Mouse (Mus musculus): ENCODE measurements at regions not wholly inside any gene's neighbourhood (a gene's known extent, or its start where the extent isn't known, plus 50 kb on each side); places are given as distances from the start of the nearest gene placed in this dataset.

DNA sequence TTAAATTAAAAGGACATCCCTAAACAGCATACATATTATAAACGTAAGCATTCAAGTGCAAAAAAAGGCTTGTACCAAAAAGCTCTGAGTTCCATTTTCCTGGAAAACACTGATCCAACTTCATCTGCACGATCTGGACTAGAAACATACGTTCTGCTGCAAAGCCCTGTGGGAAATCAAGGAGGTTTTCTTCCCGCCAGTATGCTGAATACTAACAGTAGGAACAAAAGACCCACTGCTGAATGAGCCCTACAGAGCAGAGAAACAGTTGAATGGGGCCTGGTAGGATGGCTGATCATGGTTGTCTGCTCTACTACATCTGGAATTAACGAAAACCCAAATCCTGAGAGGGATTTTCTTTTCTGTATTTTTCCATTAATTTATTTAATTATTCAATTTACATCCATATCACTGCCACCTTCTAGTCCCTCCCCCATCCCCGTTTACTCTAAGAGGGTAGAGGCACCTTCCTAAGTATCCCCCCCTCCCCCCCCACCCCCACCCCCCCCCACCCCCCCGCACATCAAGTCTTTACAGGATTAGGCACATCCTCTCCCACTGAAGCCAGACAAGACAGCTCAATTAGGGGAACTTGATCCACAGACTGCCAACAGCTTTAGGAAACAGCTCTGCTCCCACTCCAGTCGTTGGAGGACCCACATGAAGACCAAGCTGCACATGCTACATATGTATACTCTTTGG, 439.5 kb downstream of the Rapgef2 start:
- ATAC-seq (replicated peaks; ENCODE audit: low FRiP score) (peak; percentile 65), DNase-seq (ENCODE audit: low spot score) (no peak)
- 47% methylated on average over 7 of the region's 8 CpGs for WGBS

DNA sequence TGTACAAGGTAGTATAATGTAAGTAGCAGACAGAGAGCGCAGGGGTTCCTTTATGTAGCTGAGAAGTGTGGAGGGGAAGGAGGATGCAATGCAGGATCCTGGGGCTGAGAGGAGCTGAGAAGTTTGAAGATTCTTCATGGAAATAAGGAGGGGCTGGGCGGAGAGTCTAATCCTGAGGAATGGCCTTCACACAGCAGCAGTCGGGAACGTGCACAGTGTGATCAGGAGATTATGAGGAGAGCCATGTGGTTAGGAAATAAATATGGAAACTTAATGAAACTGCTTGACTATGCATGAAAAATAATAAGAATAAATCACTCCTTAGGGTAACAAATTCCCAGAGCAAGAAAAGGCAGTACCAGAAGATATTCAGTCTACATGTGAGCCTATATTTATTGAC, 445.1 kb downstream of the Rapgef2 start:
- no peaks in the 10 kb centered on the region for H3K27me3 ChIP-seq (ENCODE audit: control insufficient read depth, insufficient read depth, low read length)
- no peaks in the 10 kb centered on the region for H3K4me1 ChIP-seq (replicated peaks; ENCODE audit: control insufficient read depth, insufficient read depth, low read length)
- WGBS: 69% methylated on average over 4 of the region's 4 CpGs
- no peak overlapping the region for H3K9ac ChIP-seq (ENCODE audit: low read length)
- H3K4me3 ChIP-seq (ENCODE audit: low read depth, low read length): no peak overlapping the region
- no peaks in the 10 kb centered on the region for H3K9me3 ChIP-seq (ENCODE audit: control insufficient read depth, low read length)
- H3K27ac ChIP-seq (ENCODE audit: low read depth, low read length): no peak overlapping the region
- no peak for ATAC-seq (replicated peaks; ENCODE audit: low FRiP score)
- H3K36me3 ChIP-seq (ENCODE audit: control insufficient read depth, insufficient read depth, low read length): no peaks in the 10 kb centered on the region
- DNase-seq (ENCODE audit: low spot score): no peak
- no peak overlapping the region for H3K4me2 ChIP-seq (ENCODE audit: low read depth, low read length, severe bottlenecking)

More for the DNA sequence above, 439.5 kb downstream of the Rapgef2 start:
- Histone ChIP-seq H3K4me3 (ENCODE audit: low read depth, low read length) (no peak overlapping the region), H3K9me3 (ENCODE audit: control insufficient read depth, low read length) (no peaks in the 10 kb centered on the region), H3K4me1 (replicated peaks; ENCODE audit: control insufficient read depth, insufficient read depth, low read length) (no peaks in the 10 kb centered on the region), H3K36me3 (ENCODE audit: control insufficient read depth, insufficient read depth, low read length) (no peaks in the 10 kb centered on the region), H3K27ac (ENCODE audit: low read depth, low read length) (no peak overlapping the region), H3K4me2 (ENCODE audit: low read depth, low read length, severe bottlenecking) (no peak overlapping the region), H3K27me3 (ENCODE audit: control insufficient read depth, insufficient read depth, low read length) (no peaks in the 10 kb centered on the region), H3K9ac (ENCODE audit: low read length) (no peak overlapping the region)

DNA sequence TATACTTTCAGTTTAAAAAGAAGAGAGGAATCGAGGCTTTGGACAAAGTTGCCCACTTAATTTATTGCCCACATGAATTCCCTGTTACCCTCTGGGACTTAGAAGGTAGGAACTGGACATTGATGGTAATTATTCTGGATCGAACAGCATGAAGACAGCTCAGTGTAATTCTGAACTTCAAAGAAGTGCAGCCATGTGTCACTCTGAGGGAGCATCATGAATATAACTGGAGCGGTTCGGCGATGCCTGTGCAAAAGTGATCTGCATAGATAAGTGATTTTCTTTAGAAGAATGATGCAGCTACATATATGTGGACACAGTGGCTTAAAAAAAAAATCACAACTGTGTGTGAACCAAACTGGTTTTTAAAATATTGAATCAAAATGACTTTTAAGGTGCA, 449.5 kb downstream of the Rapgef2 start:
- Histone ChIP-seq H3K4me1 (replicated peaks; ENCODE audit: control insufficient read depth, insufficient read depth, low read length) (no peaks in the 10 kb centered on the region), H3K4me3 (ENCODE audit: low read depth, low read length) (no peak overlapping the region), H3K4me2 (ENCODE audit: low read depth, low read length, severe bottlenecking) (no peak overlapping the region), H3K27ac (ENCODE audit: low read depth, low read length) (no peak overlapping the region), H3K9me3 (ENCODE audit: control insufficient read depth, low read length) (no peaks in the 10 kb centered on the region), H3K9ac (ENCODE audit: low read length) (no peak overlapping the region), H3K36me3 (ENCODE audit: control insufficient read depth, insufficient read depth, low read length) (no peaks in the 10 kb centered on the region), H3K27me3 (ENCODE audit: control insufficient read depth, insufficient read depth, low read length) (no peaks in the 10 kb centered on the region)
- DNase-seq (ENCODE audit: low spot score): no peak
- ATAC-seq (replicated peaks; ENCODE audit: low FRiP score): no peak
- 91% methylated on average over 5 of the region's 5 CpGs for WGBS

DNA sequence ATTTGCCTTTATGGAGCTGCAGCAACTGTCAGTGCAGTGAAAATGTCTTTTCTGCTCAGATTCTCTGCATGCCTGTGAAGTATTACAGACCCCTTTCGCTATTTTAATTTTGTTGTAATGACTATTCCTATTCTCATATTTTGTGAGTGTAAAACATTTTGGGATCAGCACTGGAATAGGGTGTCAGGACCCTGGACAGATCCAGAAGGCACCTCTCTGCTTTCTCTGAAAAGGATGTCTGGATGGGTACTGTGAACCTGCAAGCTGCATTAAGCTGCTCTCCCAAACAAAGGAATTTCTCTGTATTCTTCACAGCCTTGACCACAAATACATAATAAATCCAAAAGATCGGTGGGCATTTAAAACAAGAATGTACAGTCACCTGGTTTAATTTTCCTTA, 460.8 kb downstream of the Rapgef2 start:
- DNase-seq (ENCODE audit: low spot score) (no peak), ATAC-seq (replicated peaks; ENCODE audit: low FRiP score) (no peak)
- H3K36me3 ChIP-seq (ENCODE audit: control insufficient read depth, insufficient read depth, low read length): no peaks in the 10 kb centered on the region
- H3K27me3 ChIP-seq (ENCODE audit: control insufficient read depth, insufficient read depth, low read length): no peaks in the 10 kb centered on the region
- H3K9me3 ChIP-seq (ENCODE audit: control insufficient read depth, low read length): no peaks in the 10 kb centered on the region
- WGBS: 70% methylated on average over 2 of the region's 2 CpGs
- no peak overlapping the region for H3K27ac ChIP-seq (ENCODE audit: low read depth, low read length)
- H3K4me3 ChIP-seq (ENCODE audit: low read depth, low read length): no peak overlapping the region
- H3K9ac ChIP-seq (ENCODE audit: low read length): no peak overlapping the region
- H3K4me2 ChIP-seq (ENCODE audit: low read depth, low read length, severe bottlenecking): no peak overlapping the region
- H3K4me1 ChIP-seq (replicated peaks; ENCODE audit: control insufficient read depth, insufficient read depth, low read length): no peaks in the 10 kb centered on the region

DNA sequence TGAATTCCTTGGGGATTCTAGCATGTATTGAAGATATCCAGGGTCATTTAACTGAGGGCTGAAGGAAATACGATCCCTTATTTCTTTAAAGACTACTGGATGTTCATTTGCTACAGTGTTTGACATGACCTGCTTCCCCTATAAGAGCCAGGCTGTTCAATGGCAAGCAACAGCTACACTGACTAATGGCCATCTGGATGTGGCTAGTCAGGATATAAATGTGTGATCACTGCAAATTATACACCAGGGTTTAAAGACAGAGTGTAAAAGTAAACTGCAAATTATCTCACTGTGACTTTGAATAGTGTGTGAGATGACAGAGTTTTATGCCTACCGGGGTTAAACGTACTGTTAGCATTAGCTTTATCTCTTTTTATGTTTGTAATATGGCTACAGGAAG, 473.9 kb downstream of the Rapgef2 start:
- Histone ChIP-seq H3K9me3 (ENCODE audit: control insufficient read depth, low read length) (no peaks in the 10 kb centered on the region), H3K36me3 (ENCODE audit: control insufficient read depth, insufficient read depth, low read length) (no peaks in the 10 kb centered on the region), H3K4me2 (ENCODE audit: low read depth, low read length, severe bottlenecking) (no peak overlapping the region), H3K4me1 (replicated peaks; ENCODE audit: control insufficient read depth, insufficient read depth, low read length) (no peaks in the 10 kb centered on the region), H3K4me3 (ENCODE audit: low read depth, low read length) (no peak overlapping the region), H3K9ac (ENCODE audit: low read length) (no peak overlapping the region), H3K27me3 (ENCODE audit: control insufficient read depth, insufficient read depth, low read length) (no peaks in the 10 kb centered on the region), H3K27ac (ENCODE audit: low read depth, low read length) (no peak overlapping the region)
- 81% methylated on average over 3 of the region's 3 CpGs for WGBS
- no peak for DNase-seq (ENCODE audit: low spot score)
- ATAC-seq (replicated peaks; ENCODE audit: low FRiP score): no peak

- Histone ChIP-seq H3K27me3 (ENCODE audit: control insufficient read depth, insufficient read depth, low read length) (no peaks in the 10 kb centered on the region), H3K36me3 (ENCODE audit: control insufficient read depth, insufficient read depth, low read length) (no peaks in the 10 kb centered on the region), H3K4me1 (replicated peaks; ENCODE audit: control insufficient read depth, insufficient read depth, low read length) (no peaks in the 10 kb centered on the region), H3K4me3 (ENCODE audit: low read depth, low read length) (no peak overlapping the region), H3K4me2 (ENCODE audit: low read depth, low read length, severe bottlenecking) (no peak overlapping the region), H3K27ac (ENCODE audit: low read depth, low read length) (no peak overlapping the region), H3K9ac (ENCODE audit: low read length) (no peak overlapping the region), H3K9me3 (ENCODE audit: control insufficient read depth, low read length) (no peaks in the 10 kb centered on the region)
- DNase-seq (ENCODE audit: low spot score) (no peak), ATAC-seq (replicated peaks; ENCODE audit: low FRiP score) (no peak)
- 88% methylated on average over 5 of the region's 5 CpGs for WGBS
Measured at GRCm38 (mm10) chr3:78810431-78811152, 475.7 kb downstream of the Rapgef2 start.

DNA sequence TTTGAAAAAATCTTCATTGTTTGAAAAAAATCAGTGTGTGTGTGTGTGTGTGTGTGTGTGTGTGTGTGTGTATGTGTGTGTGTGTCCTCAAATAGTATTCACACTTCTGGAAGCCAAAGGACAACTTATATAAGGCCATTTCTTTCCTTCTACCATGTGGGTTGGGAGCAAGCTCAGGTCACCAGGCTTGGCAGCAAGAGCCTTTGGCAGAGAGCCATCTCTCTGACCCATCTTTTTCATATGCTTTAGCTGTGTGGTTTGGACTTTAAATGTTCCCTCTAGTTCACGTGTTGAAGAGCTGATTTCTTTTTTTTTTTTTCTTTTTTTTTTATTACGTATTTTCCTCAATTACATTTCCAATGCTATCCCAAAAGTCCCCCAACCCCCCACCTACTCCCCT, 483.1 kb downstream of the Rapgef2 start:
- 89% methylated on average over 2 of the region's 2 CpGs for WGBS
- Histone ChIP-seq H3K4me3 (ENCODE audit: low read depth, low read length) (no peak overlapping the region), H3K36me3 (ENCODE audit: control insufficient read depth, insufficient read depth, low read length) (no peaks in the 10 kb centered on the region), H3K27ac (ENCODE audit: low read depth, low read length) (no peak overlapping the region), H3K9ac (ENCODE audit: low read length) (no peak overlapping the region), H3K9me3 (ENCODE audit: control insufficient read depth, low read length) (no peaks in the 10 kb centered on the region; the same call in 1 of the 2 replicates), H3K4me1 (replicated peaks; ENCODE audit: control insufficient read depth, insufficient read depth, low read length) (no peaks in the 10 kb centered on the region), H3K4me2 (ENCODE audit: low read depth, low read length, severe bottlenecking) (no peak overlapping the region), H3K27me3 (ENCODE audit: control insufficient read depth, insufficient read depth, low read length) (no peaks in the 10 kb centered on the region)
- ATAC-seq (replicated peaks; ENCODE audit: low FRiP score): no peak
- DNase-seq (ENCODE audit: low spot score): no peak

DNA sequence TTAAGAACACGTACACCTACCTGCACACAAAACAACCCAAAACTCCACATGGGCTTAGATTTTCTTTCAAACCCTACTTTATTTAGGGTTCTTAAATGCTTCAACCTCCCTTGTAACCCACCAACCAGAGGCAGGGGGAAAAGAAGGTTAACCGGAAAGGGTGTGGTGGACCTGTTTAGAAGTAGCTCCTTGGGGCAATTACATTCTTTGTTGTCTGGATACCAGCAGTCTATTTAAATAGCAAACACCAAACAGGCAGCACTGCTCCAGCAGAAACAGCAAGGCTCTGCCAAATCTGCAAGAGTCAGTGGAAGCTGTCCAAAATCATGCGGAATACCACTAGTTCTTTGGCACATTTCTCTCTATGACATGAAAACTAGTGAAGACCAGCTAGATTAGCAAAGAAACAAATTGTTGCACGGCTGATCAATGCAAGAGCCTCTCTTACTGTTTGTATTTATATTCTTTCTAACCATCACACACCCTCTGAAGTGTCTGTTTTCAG, 490.3 kb downstream of the Rapgef2 start:
- Histone ChIP-seq H3K4me2 (ENCODE audit: low read depth, low read length, severe bottlenecking) (no peak overlapping the region), H3K27ac (ENCODE audit: low read depth, low read length) (no peak overlapping the region), H3K27me3 (ENCODE audit: control insufficient read depth, insufficient read depth, low read length) (no peaks in the 10 kb centered on the region), H3K9ac (ENCODE audit: low read length) (no peak overlapping the region), H3K4me1 (replicated peaks; ENCODE audit: control insufficient read depth, insufficient read depth, low read length) (peaks cover 2% of the 10 kb centered on the region), H3K36me3 (ENCODE audit: control insufficient read depth, insufficient read depth, low read length) (no peaks in the 10 kb centered on the region), H3K9me3 (ENCODE audit: control insufficient read depth, low read length) (no peaks in the 10 kb centered on the region; the same call in 1 of the 2 replicates), H3K4me3 (ENCODE audit: low read depth, low read length) (no peak overlapping the region)
- ATAC-seq (replicated peaks; ENCODE audit: low FRiP score) (no peak), DNase-seq (ENCODE audit: low spot score) (no peak)
- 89% methylated on average over 4 of the region's 4 CpGs for WGBS

Data from forebrain, embryonic 11.5 days (tissue).